Mouse (Mus musculus) spleen, postnatal 14 days (tissue): ENCODE data around the gene Zpr1.
A peak's percentile ranks its signal among the peaks of the same experiment; 100 is the strongest.

ENCODE experiments used
- DNase-seq, 2 experiments: peaks; one replicate each; pipeline ENCODE4 v3.0.0; 2021 to 2022; ENCODE audit warnings: low spot score in 2 of 2

The Zpr1 gene

DNA sequence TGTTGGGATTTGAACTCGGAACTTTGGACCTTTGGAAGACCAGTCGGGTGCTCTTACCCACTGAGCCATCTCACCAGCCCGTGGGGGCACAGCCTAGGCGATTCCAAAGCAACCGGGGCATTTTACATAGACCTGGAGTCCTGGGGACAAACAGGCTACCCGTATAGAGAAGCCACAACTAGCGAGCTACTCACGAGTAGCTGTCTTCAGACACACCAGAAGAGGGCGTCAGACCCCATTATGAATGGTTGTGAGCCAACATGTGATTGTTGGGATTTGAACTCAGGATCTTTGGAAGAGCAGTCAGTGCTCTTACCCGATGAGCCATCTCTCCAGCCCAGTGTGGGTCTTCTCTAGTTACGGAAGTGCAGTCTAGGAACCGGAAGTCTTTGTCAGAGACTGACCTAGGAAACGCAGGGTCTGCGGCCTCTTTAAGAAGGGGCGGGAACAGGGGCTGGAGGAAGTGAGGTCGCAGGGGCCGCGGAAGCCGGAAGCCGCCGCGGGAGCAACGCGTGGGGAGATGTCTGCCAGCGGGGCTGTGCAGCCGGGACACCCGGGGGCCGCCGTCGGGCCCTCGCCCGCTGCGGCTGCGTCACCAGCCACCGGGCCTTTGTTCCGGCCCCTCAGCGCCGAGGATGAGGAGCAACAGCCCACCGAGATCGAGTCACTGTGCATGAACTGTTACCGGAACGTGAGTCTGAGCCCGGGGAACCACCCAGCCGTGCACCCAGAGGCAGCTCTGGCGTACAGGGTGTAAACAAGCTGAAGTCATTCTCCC is at the start of gene Zpr1:
Gene Zpr1 (plus strand): TSS at position 388 of the 778 bp plus-strand sequence.
- peak; percentile 68 to 81 for DNase-seq

DNA sequence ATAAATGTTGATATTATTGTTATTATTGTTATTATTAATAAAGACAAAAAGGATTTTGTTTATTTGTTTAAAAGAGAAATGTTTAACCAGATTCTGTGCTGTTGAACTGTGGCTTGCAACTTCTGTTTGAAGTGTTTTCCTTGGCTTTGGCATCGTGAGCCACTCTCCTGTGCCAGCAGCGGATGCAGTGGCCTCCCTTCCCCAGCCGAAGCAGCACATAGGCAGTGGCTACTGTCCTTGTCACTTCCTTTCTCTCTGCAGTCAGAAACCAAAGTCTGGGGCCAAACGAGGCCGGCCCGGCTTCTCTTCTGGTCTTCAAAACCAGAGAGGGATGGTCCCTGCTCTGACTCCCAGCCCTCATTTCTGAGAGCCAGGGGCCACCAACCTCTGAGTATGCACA is 49.8 kb upstream of the Zpr1 start:
- no peak for DNase-seq

DNA sequence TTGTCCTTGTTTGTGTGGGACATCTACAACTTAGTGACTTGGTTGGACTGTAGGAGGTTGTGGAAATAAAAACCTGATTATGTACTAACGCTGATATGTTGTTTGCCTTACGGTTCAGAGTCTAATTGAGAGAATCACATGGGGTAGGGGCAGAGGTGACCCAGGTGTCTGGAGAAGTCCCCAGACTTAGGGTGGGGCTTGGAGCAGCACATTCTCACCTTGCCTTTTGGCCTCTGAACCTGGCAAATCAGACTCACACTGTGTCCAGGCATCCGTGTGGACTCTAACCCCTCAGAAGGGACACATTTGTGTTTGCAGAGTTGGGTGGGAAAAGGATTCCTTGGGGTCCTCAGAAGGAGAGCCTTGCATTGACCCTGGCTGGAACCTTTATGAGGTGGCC is 48.8 kb upstream of the Zpr1 start:
- no peak for DNase-seq

DNA sequence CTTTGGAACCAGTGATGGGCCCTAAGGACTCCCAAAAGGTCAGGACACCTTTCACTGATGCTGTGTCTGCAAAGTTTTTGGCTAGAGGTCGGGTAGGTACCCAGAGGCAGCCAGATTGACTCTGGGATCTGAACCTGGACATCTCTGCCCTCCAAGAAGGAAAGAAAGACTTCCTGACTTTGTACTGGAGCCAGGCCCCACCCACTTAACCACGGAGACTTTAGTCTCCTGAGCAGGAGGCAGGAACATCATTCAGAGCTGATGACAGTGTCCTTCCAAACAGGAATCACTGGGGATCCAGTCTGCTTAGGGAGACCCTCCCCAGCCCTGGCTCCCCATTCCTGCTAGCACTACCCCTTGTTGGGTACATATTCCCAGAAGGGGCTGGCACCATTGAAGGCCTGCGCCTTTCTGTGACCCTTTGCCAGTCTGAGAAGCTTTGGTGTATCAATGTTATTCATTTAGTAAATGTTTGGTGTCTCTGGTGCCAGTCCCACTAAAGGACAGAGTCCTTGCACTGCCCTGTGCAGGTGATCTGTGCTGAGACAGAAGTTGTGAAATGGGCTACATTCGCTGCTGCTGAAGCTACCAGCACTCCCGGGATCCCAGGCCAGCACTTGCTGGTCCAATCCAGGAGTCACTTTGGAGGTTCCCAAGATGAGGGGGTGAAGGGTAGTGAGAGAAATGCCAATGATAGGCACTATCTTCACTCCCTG is 47.8 kb upstream of the Zpr1 start:
- DNase-seq, result no peak

DNA sequence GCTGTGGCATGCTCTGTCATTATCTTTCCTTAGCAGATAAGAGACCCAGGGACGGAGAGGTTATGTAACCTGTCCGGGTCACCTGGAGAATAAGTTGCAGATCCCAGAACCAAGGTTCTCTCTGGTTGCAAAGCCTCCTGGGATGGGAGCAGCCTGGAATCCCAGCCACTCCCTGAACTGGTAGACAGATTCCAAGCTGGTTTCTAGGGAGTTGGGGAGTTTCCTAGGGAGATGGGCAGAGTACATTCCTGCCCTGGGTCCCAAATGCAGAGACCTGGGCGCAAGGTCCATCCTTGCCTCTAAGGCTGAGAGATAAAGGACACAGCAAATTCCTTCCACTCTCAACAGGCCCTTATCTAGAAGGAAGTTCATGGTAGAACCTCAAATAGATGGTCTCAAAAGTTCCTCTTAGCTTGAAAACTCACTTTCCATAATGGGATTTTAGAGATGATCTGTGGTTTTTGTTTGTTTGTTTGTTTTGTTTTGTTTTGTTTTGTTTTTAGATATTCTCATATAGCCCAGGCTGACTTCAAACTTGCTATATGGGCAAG is 45.7 kb upstream of the Zpr1 start:
- DNase-seq, result no peak

DNA sequence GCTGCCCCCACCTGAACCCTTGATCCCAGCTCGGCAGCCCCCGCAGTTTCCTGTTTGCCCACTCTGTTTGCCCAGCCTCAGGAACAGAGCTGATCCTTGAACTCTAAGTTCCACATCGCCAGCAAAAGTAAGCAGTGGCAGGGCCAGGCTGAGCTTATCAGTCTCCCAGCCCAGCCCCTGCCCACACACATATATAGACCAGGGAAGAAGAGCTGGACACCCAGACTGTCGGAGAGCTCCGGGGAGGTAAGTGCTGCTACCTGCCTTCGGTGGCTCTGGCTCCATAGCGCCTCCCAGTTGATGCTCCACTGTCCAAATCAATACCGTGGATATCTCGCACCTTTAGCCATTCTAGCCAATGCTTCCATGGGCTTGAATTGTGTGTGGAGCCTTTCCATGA is 44.4 kb upstream of the Zpr1 start, which contains the start of gene Apoa1:
Gene Apoa1 (plus strand): TSS at position 90 of the 400 bp plus-strand sequence.
- DNase-seq, result no peak

DNA sequence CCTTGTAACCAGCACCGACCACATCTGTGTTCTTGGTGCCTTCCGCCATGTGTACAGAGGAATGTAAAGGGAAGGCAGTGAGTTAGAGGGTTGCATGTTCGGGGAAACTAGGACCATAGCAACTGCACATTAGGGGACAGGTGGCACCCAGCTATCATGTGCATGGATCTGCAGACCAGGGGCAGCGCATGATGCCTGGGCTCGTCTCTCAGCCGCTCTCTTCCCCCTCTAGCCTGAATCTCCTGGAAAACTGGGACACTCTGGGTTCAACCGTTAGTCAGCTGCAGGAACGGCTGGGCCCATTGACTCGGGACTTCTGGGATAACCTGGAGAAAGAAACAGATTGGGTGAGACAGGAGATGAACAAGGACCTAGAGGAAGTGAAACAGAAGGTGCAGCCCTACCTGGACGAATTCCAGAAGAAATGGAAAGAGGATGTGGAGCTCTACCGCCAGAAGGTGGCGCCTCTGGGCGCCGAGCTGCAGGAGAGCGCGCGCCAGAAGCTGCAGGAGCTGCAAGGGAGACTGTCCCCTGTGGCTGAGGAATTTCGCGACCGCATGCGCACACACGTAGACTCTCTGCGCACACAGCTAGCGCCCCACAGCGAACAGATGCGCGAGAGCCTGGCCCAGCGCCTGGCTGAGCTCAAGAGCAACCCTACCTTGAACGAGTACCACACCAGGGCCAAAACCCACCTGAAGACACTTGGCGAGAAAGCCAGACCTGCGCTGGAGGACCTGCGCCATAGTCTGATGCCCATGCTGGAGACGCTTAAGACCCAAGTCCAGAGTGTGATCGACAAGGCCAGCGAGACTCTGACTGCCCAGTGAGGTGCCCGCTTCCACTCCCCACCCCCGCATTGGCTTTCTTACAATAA is 43.1 kb upstream of the Zpr1 start:
- DNase-seq, result peak; percentile 14 to 26

DNA sequence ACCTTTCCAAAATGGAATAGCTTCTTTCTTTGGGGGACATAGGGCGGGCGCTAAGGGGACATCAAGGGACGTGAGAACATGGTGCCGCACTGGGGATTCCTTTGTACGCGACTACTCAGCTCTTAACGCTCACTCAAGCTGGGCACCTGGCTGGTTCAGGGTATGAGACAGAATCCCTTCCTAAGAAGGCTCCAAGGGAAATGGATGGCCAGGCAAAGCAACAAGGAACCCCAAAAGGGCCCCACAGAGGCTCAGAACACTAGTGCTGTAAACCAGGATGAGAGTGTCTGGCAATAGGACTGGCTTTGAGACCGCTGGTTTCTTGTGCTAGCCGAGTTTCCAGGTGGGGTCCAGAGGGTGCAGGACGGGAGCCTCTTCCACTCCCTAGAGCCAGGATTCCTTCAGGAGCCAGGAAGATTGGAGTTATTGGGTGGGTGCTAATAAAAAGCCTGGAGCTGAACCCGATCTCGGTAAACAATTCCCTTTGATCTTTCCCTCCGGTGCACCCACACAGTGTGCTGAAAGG is 42.4 kb upstream of the Zpr1 start:
- DNase-seq, result no peak

DNA sequence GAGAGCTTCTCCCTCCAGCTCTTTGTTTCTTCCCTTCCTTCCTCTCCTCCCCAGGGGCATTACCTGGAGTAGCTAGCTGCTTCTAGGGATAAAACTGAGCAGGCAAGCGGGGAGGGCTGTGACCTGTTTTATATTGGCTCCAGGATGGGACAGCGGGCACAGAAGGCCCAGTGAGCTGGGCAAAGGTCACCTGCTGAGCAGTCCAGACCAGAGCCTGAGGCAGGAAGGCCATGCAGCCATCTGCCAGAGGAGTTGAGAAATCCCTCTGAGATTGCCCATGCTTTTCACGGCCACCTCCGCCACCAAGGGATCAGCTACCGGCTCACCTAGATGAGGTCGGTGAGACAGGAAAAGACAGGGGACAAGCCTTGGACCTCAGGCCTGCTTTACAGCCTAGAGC is 37.7 kb upstream of the Zpr1 start:
- no peak for DNase-seq

DNA sequence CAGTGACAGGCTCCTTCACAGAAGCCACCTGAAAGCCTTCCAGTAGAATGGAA is 37.4 kb upstream of the Zpr1 start, which contains the start of gene Apoc3:
Gene Apoc3 (minus strand): TSS at position 41 of the 53 bp plus-strand sequence.
- DNase-seq, result no peak

DNA sequence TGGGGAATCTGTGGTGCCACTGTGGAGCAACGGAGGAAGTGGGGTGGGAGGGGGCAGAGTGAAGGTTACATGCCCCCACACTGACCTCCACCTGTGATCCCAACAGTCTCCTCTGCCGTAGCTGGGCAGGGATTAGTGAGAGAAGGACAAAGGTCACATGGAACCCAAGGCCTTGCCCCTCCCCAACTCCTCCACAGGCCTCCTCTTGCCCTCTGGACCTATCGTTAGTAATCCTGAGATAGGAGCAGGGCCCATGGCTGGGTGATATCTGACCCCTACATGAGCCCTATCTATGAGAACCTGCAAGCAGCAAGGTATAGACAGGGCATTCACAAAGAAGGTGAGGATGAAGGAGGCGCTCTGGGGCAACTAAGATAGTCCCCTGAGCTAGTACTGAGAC is 37.2 kb upstream of the Zpr1 start:
- DNase-seq, result no peak

DNA sequence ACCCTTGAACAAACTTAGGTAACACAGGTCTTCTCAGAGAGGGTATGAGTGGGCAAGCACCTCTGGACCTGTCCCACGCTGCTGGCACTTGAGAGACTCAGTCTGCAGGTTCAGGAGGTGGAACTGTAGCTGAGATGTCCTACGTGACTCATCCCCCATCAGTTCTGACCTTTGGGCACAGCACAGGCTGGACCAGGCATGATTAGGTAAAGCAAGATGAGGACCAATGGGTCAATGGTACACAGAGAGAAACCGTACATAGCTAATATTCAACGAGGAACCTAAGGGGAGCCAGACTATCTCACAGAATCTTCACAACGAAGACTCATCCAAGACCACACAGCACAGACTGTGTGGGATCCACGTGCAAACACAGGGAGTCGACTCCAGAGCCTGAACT is 34.0 kb upstream of the Zpr1 start:
- DNase-seq, result no peak

DNA sequence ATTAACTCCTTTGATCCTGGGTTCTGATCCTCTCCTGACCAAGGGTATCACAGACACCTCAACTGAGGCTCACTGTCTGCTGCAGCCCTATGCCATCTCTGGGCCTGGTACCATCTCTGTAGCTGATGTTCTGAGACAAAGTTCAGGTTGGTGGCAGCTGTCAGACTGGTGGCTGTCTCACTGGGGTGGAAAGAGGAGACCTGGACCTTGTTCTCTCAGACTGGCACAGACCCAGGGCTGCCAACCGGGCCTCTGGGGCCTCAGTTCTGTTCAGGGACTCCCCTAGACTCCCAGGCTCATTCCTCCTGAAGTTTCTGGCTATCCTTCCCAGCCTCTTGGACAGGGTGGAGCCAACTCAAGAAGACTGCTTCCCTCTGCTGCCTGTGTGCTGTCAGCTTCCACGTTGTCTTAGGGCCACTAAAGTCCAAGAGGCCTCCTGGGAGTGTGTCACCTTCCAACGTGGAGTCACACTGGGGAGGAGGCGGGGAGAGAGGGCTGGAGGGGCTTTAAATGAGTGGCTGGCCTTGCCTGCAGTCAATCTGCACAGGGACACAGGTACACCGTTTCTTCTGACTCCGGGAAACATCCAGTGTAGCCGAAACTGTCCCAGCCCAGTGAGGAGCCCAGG is 32.2 kb upstream of the Zpr1 start, which contains the start of gene Apoa4:
Gene Apoa4 (plus strand): TSS at position 171 of the 628 bp plus-strand sequence.
- DNase-seq, result no peak

DNA sequence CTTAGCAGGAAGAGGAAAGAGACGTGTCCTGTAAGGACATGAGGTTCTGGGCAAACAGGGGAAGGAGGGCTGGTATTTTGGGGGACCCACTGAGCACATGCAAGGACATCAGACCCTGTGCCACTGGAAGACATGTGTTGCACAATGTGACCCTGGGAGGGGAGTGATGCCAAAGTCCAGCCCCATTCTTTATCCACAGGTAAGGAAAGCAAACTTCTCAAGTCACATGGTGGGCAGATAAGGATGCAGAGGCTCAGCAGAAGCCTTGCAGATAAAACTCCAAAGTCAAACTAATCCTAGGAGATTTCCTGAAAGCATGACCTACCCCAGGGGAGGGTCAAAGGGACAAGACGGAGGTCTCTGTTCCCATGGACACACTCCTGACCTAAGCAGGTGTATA is 31.0 kb upstream of the Zpr1 start:
- DNase-seq, result no peak

DNA sequence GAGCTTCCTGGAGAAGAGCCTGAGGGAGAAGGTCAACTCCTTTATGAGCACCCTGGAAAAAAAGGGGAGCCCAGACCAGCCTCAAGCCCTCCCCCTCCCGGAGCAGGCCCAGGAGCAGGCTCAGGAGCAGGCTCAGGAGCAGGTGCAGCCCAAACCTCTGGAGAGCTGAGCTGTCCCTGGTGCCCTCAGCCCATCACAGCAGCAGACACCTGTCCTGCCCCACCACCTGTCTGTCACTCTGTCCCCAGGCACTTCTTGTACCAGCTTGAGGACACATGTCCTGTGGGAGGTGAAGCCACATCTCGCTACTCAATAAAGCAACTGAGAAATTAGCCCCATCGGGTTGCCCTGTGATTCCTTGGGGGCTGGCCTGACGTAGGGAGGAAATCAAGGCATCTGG is 29.7 kb upstream of the Zpr1 start:
- no peak for DNase-seq

DNA sequence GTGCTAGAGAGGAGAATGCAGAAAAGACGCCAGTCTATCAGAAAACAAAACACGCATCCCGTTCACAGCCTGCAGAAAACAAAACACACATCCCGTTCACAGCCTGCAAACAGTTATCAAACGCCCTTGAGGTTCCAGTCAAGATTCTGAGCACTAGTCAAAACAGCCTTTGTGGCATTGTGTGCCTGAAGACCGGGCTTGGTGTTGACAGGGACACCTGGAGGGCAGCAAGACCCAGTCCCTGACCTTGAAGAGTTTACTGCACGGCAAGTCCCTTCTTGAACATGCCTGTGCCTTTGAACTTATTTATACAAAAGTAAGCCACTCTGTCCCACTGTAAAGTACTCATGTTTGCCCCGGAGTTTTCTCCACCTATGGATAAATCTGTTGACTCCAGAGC is 29.3 kb upstream of the Zpr1 start:
- no peak for DNase-seq

DNA sequence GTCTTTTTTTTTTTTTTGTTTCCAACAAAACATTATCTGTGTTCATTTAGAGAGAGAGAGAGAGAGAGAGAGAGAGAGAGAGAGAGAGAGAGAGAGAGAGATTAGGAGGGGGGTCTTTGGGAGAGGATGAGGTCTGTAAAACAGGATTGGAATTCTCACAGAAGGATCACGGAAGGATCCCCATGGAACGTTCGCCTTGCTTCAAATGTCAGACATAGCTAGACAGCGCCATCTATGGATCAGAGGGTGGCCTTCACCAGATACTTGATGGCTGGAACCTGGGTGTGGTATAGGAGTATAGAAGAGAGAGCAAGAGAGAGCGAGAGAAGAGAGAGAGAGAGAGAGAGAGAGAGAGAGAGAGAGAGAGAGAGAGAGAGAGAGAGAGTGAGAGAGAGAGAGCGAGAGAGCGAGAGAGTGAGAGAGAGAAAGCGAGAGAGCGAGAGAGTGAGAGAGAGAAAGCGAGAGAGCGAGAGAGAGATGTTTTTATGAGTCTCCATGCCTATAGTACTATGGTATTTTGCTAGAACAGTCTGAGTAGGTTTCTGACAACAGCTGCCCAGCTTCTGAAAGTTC is 26.0 kb upstream of the Zpr1 start:
- DNase-seq, result peak in 1 of 2 experiments; percentile 24

DNA sequence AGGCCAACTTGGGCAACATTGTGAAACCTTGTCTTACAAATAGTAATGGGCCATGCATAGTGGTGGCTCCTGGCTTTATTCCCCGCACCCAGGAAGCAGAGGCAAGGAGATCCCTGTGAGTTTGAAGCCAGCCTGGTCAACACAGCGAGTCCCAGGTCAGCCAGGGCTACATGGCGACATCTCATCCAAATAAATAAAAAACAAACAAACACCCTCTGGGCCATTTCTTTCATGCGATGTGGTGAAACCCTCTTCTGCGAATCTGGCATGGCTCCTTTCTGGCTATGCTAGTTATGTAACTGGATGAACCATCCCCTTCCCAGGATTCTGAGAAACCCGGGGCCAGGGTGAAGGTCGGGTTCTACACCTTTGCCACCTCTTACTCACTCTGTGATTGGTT is 16.7 kb upstream of the Zpr1 start:
- no peak for DNase-seq

DNA sequence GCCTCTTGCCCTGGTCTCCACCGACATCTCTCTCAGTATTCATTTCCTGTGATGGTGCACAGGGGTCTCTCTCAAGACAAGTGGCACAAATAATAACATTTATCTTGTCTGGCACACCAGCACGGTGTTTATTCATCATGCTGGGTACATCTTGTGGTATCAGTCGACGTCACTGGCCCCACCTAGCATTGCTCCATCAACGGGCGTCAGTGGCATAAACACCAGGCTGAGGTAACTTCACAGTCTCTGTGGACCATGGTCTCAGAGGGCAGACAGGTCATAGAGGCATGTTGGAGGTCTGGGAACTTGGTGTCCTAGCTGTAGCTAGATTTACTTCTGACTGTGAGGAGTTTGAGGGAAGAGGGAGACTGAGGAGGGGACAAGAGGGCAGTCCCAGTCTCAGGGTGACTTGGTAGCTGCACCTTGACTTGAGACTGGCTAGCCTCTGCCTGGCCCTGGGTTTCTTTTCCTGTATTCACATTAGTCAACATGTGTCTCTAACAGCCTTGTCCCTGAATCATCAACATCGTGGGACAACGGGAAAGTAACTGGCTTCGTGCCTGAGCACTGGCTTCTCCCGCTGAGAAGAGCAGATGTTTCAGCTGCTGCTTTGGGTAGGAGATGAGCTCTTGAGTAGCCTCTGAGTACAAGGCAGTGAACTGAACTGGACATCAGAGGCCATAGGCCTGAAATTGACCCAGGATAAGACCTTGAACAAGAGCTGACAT is 16.0 kb upstream of the Zpr1 start:
- no peak for DNase-seq

DNA sequence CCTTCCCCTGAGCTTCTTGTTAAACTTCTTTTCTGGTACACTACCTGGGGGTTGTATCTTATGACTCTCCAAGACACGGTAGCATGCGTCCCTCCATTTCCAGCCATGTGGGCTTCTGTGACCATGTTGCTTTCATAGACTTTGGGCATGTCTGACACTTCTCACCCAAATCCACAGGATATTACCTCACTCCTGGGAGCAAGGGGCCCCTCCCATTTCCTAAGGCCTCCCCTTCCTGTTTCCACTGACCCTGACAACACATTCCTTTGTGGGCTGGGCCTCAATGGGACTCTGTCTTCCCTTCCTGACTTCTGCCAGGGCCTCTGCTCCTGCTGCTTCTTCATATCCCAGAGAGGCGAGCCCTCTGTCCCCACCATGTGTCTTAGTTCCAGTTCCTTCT is 15.3 kb upstream of the Zpr1 start:
- DNase-seq, result no peak

DNA sequence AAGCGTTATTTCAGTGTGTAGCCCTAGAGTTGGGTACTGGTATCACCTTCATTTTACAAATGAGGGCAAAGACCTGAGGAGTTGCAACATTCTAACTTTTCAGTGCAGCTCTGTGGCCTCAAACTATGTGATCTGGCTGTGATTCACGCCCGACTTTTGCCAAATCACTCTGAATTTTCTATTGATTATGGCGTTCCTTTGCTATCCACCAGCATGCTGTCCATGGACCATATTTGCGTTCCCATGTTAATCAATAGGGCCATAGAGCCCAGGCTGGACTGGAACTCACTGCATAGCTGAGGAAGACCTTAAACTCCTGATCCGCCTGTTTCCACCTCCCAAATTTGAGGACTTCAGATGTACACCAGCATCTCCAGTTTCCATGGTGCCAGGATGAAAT is 13.8 kb upstream of the Zpr1 start:
- no peak for DNase-seq
